Mouse (Mus musculus) heart, embryonic 11.5 days (tissue): ENCODE data around the gene Cep70. TPM values are rescaled to one million over a fixed set of nuclear protein-coding genes. Genes with fewer than 3 reads are reported as not detected.

Source experiments
- polyA plus RNA-seq: library from polyadenylated mRNA; unstranded; fragments of >200 nt; fragmentation: Nextera tagmentation; extraction: Ambion mirVana; gene quantifications from 2 replicates; pipeline ENCODE4 v1.2.1, GENCODE M21; 2014

Cep70 gene
- polyA plus RNA-seq, 1 experiment from 2014 or later = 27.5 TPM

Other genes starting within 250 kb of the Cep70 start
- 0.10 TPM in 1 of 2 replicates, not detected in the other for gene Gm1123, start 207.7 kb upstream of the Cep70 start, polyA plus RNA-seq
- gene Pik3cb, start 102.7 kb upstream of the Cep70 start, polyA plus RNA-seq = 1.3 and 2.5 TPM in 2 replicates
- not detected in 2 replicates for gene Faiml, start 6.1 kb upstream of the Cep70 start, polyA plus RNA-seq
- 0.17 and 0.23 TPM in 2 replicates for gene Esyt3, start 115.2 kb downstream of the Cep70 start, polyA plus RNA-seq
- 5.8 and 6.4 TPM in 2 replicates for gene Mras, start 194.0 kb downstream of the Cep70 start, polyA plus RNA-seq
- gene Nme9, start 208.1 kb downstream of the Cep70 start, polyA plus RNA-seq = 0.19 TPM in 1 of 2 replicates, not detected in the other